ENCODE assay signal across 19 mouse cellular contexts in the genomic region with DNA sequence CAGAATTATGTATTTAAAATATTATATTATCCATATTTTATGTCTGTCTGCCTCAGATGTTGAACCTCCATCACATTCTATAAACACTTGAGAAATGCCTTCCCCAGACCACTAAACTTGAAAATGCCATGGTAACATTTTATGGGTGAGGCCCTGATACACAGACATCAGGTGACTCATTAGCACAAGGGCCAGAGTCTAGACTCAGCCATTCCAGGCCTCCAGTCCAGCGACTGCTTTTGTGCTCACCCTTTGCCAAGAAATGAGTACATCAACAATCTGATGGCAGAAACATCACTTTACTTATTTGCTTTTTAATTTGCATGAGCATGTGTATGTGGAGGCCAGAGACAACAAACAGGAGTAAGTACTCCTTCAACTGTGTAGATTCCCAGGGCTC. TPM values are rescaled to one million over a fixed set of nuclear protein-coding genes. Genes with fewer than 3 reads are reported as not detected.
DNase-seq lines count a peak whose midpoint lies in the region; ATAC-seq and TF ChIP-seq lines count a peak whose summit lies in the region.
"Had no signal": no experiment of that assay in that cellular context is flagged by ENCODE, and none has a peak within 500 bp of the region (broad histone marks: within the 10 kb centered on the region; RNA-seq: fewer than 3 reads in every experiment).

No protein-coding gene starts in this region.

- H3K27ac ChIP-seq in kidney, embryonic 16.5 days (ENCODE audit: low read length): no peak overlapping the region
- H3K27ac ChIP-seq in limb, embryonic 10.5 days: peak overlapping the region; percentile 40; the same call in 1 of the 2 replicates
- H3K27ac ChIP-seq: forebrain, embryonic 15.5 days; hindbrain, embryonic 12.5 days; midbrain, embryonic 12.5 days had no signal

- no peaks in the 10 kb centered on the region for H3K27me3 ChIP-seq in kidney, embryonic 16.5 days (ENCODE audit: insufficient read depth, low read length)
- H3K27me3 ChIP-seq in Patski: no peaks in the 10 kb centered on the region
- no peaks in the 10 kb centered on the region for H3K27me3 ChIP-seq in limb, embryonic 10.5 days (ENCODE audit: low read depth, poor library complexity, severe bottlenecking)
- H3K27me3 ChIP-seq: CH12.LX; forebrain, embryonic 15.5 days; hindbrain, embryonic 12.5 days; midbrain, embryonic 12.5 days had no signal

- POLR2A ChIA-PET in Patski (lab: Charles Lee): no interaction called here

- DNase-seq in kidney, adult 8-10 months: peak; percentile 42 to 45
- DNase-seq in 3T3-L1 (ENCODE audit: low read depth, low spot score) (peak; percentile 84), Patski (ENCODE audit: low read depth, low spot score) (peak; percentile 46)
- DNase-seq in limb, embryonic 10.5 days (ENCODE audit: low spot score): no peak
- DNase-seq in spleen, postnatal 4 days (ENCODE audit: low spot score in 2 of 2): no peak
- DNase-seq: adrenal gland, postnatal 10 days; cerebellum, adult 9-10 months; lung, embryonic 14.5 days; right cerebral cortex, postnatal 4 days; thymus, postnatal 25 days had no signal

- in situ Hi-C loops in Patski (cut with MboI; ENCODE audit: low pct_unique_long_range_greater_than_20kb): no loop called here

- ATAC-seq in kidney, embryonic 16.5 days (ENCODE audit: low FRiP score, low TSS enrichment): no peak
- peak; percentile 61 for ATAC-seq in Patski
- no peak for ATAC-seq in CD4-positive, CD25-positive, alpha-beta regulatory T cell, adult 4 months
- ATAC-seq: forebrain, embryonic 15.5 days had no signal

- peaks cover 7% of the 10 kb centered on the region; the same call in 1 of the 2 replicates for H3K4me1 ChIP-seq in kidney, embryonic 16.5 days (ENCODE audit: insufficient read depth, low read length)
- peaks cover 16% of the 10 kb centered on the region for H3K4me1 ChIP-seq in limb, embryonic 10.5 days
- H3K4me1 ChIP-seq: forebrain, embryonic 15.5 days; midbrain, embryonic 12.5 days had no signal

- no peak for TF ChIP-seq CTCF in Patski (IDR thresholded peaks at IDR 0.05)

- 66% methylated on average over 1 of the region's 1 CpGs for WGBS in kidney, embryonic 16.5 days
- 90% methylated on average over 1 of the region's 1 CpGs for WGBS in limb, embryonic 10.5 days

- no peak overlapping the region for H3K9ac ChIP-seq in kidney, embryonic 16.5 days (replicated peaks; ENCODE audit: low read length)
- H3K9ac ChIP-seq: forebrain, embryonic 15.5 days; hindbrain, embryonic 12.5 days; lung, embryonic 14.5 days; midbrain, embryonic 12.5 days had no signal

- H3K4me2 ChIP-seq in kidney, embryonic 16.5 days (replicated peaks; ENCODE audit: low read depth, low read length): no peak overlapping the region
- H3K4me2 ChIP-seq: forebrain, embryonic 15.5 days; hindbrain, embryonic 12.5 days; lung, embryonic 14.5 days; midbrain, embryonic 12.5 days had no signal

- H3K4me3 ChIP-seq in kidney, embryonic 16.5 days (ENCODE audit: low read length): no peak overlapping the region
- H3K4me3 ChIP-seq in limb, embryonic 10.5 days: no peak overlapping the region
- H3K4me3 ChIP-seq: forebrain, embryonic 15.5 days; hindbrain, embryonic 12.5 days; midbrain, embryonic 12.5 days had no signal

- CTCF ChIA-PET in Patski (lab: Charles Lee): interaction anchor here (1.7 to 2.6 kb wide), 2 partner anchors 9 to 12 kb away, joined by 5 to 7 read pairs; no protein-coding TSS in a partner anchor

- no peaks in the 10 kb centered on the region for H3K36me3 ChIP-seq in kidney, embryonic 16.5 days (ENCODE audit: insufficient read depth, low read length)
- H3K36me3 ChIP-seq in limb, embryonic 10.5 days: no peaks in the 10 kb centered on the region
- H3K36me3 ChIP-seq: forebrain, embryonic 15.5 days; hindbrain, embryonic 12.5 days; midbrain, embryonic 12.5 days had no signal

- no peaks in the 10 kb centered on the region for H3K9me3 ChIP-seq in kidney, embryonic 16.5 days (ENCODE audit: low read length)
- H3K9me3 ChIP-seq in limb, embryonic 10.5 days (replicated peaks): no peaks in the 10 kb centered on the region
- H3K9me3 ChIP-seq: forebrain, embryonic 15.5 days; hindbrain, embryonic 12.5 days; midbrain, embryonic 12.5 days had no signal

RNA-seq across cellular contexts. Expression of a gene that starts 22.0 kb away (rescaled TPM):
- 0.21 and 0.30 TPM in 2 replicates for polyA plus RNA-seq in kidney, embryonic 16.5 days (2015; fragmentation: Nextera tagmentation; extraction: Ambion mirVana)
- not detected for polyA plus RNA-seq in Patski (2021)
- polyA plus RNA-seq in limb, embryonic 10.5 days (2016; fragmentation: Nextera tagmentation; extraction: Ambion mirVana): not detected in 2 replicates
- polyA plus RNA-seq in CD4-positive, CD25-positive, alpha-beta regulatory T cell, adult 4 months (2017; shearing (Covaris generic)): not detected
- polyA plus RNA-seq: forebrain, embryonic 15.5 days; heart, embryonic 14.5 days; hindbrain, embryonic 12.5 days; limb, embryonic 14.5 days; midbrain, embryonic 12.5 days; neural tube, embryonic 11.5 days had no signal

Comparison
In these comparisons a context has a peak if more than half of its experiments do, and no peak if none do; other contexts are left out.
1. DNase-seq: peak in kidney, adult 8-10 months (2 of 2), 3T3-L1 (single experiment) and Patski (single experiment); none in limb, embryonic 10.5 days (single experiment) and spleen, postnatal 4 days (0 of 2).